Comparison of ENCODE assay signal across 10 mouse cellular contexts in the genomic region with DNA sequence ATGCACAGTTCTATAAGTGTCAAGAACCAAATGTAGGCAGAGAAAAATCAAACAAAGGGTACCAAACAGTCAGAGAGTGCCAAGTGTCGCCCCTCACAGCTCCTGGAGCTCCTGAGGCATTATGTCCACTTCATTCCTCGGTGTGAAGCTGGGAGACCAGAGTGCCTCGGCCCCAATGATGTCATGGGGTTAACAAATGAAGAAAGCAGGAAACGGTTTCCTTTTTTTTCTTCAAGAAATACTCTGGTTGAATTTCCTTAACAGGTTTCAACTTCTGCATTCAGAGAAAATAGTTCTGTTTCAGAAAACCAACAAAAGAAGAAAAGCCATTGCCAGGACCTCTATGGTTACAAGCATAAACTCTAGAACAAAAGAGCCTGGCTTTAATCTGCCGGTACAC. TPM values are rescaled to one million over a fixed set of nuclear protein-coding genes. Genes with fewer than 3 reads are reported as not detected.
A peak's percentile ranks its signal among the peaks of the same experiment; 100 is the strongest.
DNase-seq lines count a peak whose midpoint lies in the region; ATAC-seq lines count a peak whose summit lies in the region.
"Had no signal": no experiment of that assay in that cellular context is flagged by ENCODE, and none has a peak within 500 bp of the region (broad histone marks: within the 10 kb centered on the region; RNA-seq: fewer than 3 reads in every experiment).

No protein-coding gene starts in this region.

- no peak overlapping the region for H3K4me2 ChIP-seq in intestine, embryonic 16.5 days (ENCODE audit: low read depth, low read length)
- no peak overlapping the region for H3K4me2 ChIP-seq in intestine, embryonic 15.5 days (replicated peaks)
- H3K4me2 ChIP-seq in hindbrain, embryonic 14.5 days (replicated peaks), result no peak overlapping the region
- no peak overlapping the region for H3K4me2 ChIP-seq in midbrain, embryonic 16.5 days (ENCODE audit: low read length)

- H3K4me3 ChIP-seq in intestine, embryonic 16.5 days (ENCODE audit: low read length), result no peak overlapping the region
- no peak overlapping the region for H3K4me3 ChIP-seq in intestine, embryonic 15.5 days (replicated peaks)
- H3K4me3 ChIP-seq in embryonic facial prominence, embryonic 10.5 days, result no peak overlapping the region
- H3K4me3 ChIP-seq in hindbrain, embryonic 14.5 days (replicated peaks; ENCODE audit: low read length), result no peak overlapping the region
- H3K4me3 ChIP-seq in midbrain, embryonic 16.5 days (ENCODE audit: low read depth, low read length), result no peak overlapping the region
- H3K4me3 ChIP-seq: erythroblast, embryonic 14.5 days had no signal

- H3K27ac ChIP-seq in intestine, embryonic 16.5 days (ENCODE audit: low read length), result peak overlapping the region; percentile 25; the same call in 1 of the 2 replicates
- no peak overlapping the region for H3K27ac ChIP-seq in intestine, embryonic 15.5 days
- H3K27ac ChIP-seq in embryonic facial prominence, embryonic 10.5 days (replicated peaks), result peak overlapping the region; percentile 12; the same call in 1 of the 2 replicates
- peak overlapping the region; percentile 77 for H3K27ac ChIP-seq in hindbrain, embryonic 14.5 days
- H3K27ac ChIP-seq in midbrain, embryonic 16.5 days (ENCODE audit: low read length), result peak overlapping the region; percentile 51; the same call in 1 of the 2 replicates

- 53% methylated on average over 5 of the region's 5 CpGs for WGBS in intestine, embryonic 16.5 days
- WGBS in intestine, embryonic 15.5 days, result 53% methylated on average over 5 of the region's 5 CpGs
- WGBS in embryonic facial prominence, embryonic 10.5 days, result 64% methylated on average over 5 of the region's 5 CpGs
- WGBS in hindbrain, embryonic 14.5 days, result 40% methylated on average over 5 of the region's 5 CpGs
- 34% methylated on average over 5 of the region's 5 CpGs for WGBS in midbrain, embryonic 16.5 days

- H3K36me3 ChIP-seq in intestine, embryonic 16.5 days (ENCODE audit: control insufficient read depth, insufficient read depth, low read length), result no peaks in the 10 kb centered on the region
- H3K36me3 ChIP-seq in intestine, embryonic 15.5 days, result no peaks in the 10 kb centered on the region
- no peaks in the 10 kb centered on the region for H3K36me3 ChIP-seq in embryonic facial prominence, embryonic 10.5 days (replicated peaks)
- no peaks in the 10 kb centered on the region for H3K36me3 ChIP-seq in hindbrain, embryonic 14.5 days (replicated peaks; ENCODE audit: control insufficient read depth, insufficient read depth)
- H3K36me3 ChIP-seq in midbrain, embryonic 16.5 days (ENCODE audit: control insufficient read depth, insufficient read depth, low read length), result no peaks in the 10 kb centered on the region

- H3K9me3 ChIP-seq in intestine, embryonic 16.5 days (ENCODE audit: control insufficient read depth, low read length), result no peaks in the 10 kb centered on the region
- H3K9me3 ChIP-seq in intestine, embryonic 15.5 days, result no peaks in the 10 kb centered on the region
- no peaks in the 10 kb centered on the region for H3K9me3 ChIP-seq in embryonic facial prominence, embryonic 10.5 days
- no peaks in the 10 kb centered on the region for H3K9me3 ChIP-seq in hindbrain, embryonic 14.5 days (ENCODE audit: control insufficient read depth, low read length)
- H3K9me3 ChIP-seq in midbrain, embryonic 16.5 days (replicated peaks; ENCODE audit: control insufficient read depth, low read length, poor library complexity, severe bottlenecking), result no peaks in the 10 kb centered on the region

- H3K4me1 ChIP-seq in intestine, embryonic 16.5 days (ENCODE audit: control insufficient read depth, insufficient read depth, low read length), result peaks cover 13% of the 10 kb centered on the region
- peaks cover 7% of the 10 kb centered on the region for H3K4me1 ChIP-seq in intestine, embryonic 15.5 days (replicated peaks)
- H3K4me1 ChIP-seq in embryonic facial prominence, embryonic 10.5 days, result peaks cover 31% of the 10 kb centered on the region
- peaks cover 47% of the 10 kb centered on the region for H3K4me1 ChIP-seq in hindbrain, embryonic 14.5 days (replicated peaks; ENCODE audit: control insufficient read depth, insufficient read depth, low read length)
- H3K4me1 ChIP-seq in midbrain, embryonic 16.5 days (ENCODE audit: control insufficient read depth, insufficient read depth, low read length), result peaks cover 24% of the 10 kb centered on the region

- ATAC-seq in intestine, embryonic 16.5 days, result no peak
- ATAC-seq in intestine, embryonic 15.5 days, result no peak
- ATAC-seq in hindbrain, embryonic 14.5 days (ENCODE audit: low FRiP score), result peak; percentile 60; the same call in 1 of the 2 replicates
- no peak for ATAC-seq in midbrain, embryonic 16.5 days
- no peak for ATAC-seq in erythroid progenitor cell, adult 5-6 weeks (replicated peaks; ENCODE audit: low FRiP score, poor library complexity, severe bottlenecking)
- ATAC-seq in megakaryocyte-erythroid progenitor cell, adult 5-6 weeks (replicated peaks; ENCODE audit: low FRiP score, low TSS enrichment, poor library complexity, severe bottlenecking), result no peak

- no peaks in the 10 kb centered on the region for H3K27me3 ChIP-seq in intestine, embryonic 16.5 days (replicated peaks; ENCODE audit: control insufficient read depth, insufficient read depth, low read length)
- no peaks in the 10 kb centered on the region for H3K27me3 ChIP-seq in intestine, embryonic 15.5 days (replicated peaks)
- no peaks in the 10 kb centered on the region for H3K27me3 ChIP-seq in embryonic facial prominence, embryonic 10.5 days (replicated peaks; ENCODE audit: low read depth, poor library complexity, severe bottlenecking)
- H3K27me3 ChIP-seq in hindbrain, embryonic 14.5 days (ENCODE audit: control insufficient read depth, insufficient read depth, low read length), result no peaks in the 10 kb centered on the region
- no peaks in the 10 kb centered on the region for H3K27me3 ChIP-seq in midbrain, embryonic 16.5 days (ENCODE audit: control insufficient read depth, insufficient read depth, low read depth, low read length)

- no peak overlapping the region for H3K9ac ChIP-seq in intestine, embryonic 16.5 days (ENCODE audit: low read depth, low read length)
- H3K9ac ChIP-seq in intestine, embryonic 15.5 days, result no peak overlapping the region
- no peak overlapping the region for H3K9ac ChIP-seq in hindbrain, embryonic 14.5 days
- H3K9ac ChIP-seq in midbrain, embryonic 16.5 days (ENCODE audit: low read depth, low read length), result no peak overlapping the region

- DNase-seq in embryonic facial prominence, embryonic 10.5 days (ENCODE audit: low spot score), result no peak
- no peak for DNase-seq in hindbrain, embryonic 14.5 days (ENCODE audit: low spot score)
- no peak for DNase-seq in kidney, adult 18-20 months
- DNase-seq: kidney, adult 11 months had no signal

RNA-seq across cellular contexts. Expression of gene Crtc3, which starts 36.4 kb away (rescaled TPM):
- polyA plus RNA-seq in intestine, embryonic 16.5 days (2015; fragmentation: Nextera tagmentation; extraction: Ambion mirVana), result 9.6 and 11.8 TPM in 2 replicates
- polyA plus RNA-seq in intestine, embryonic 15.5 days (2015; fragmentation: Nextera tagmentation; extraction: Ambion mirVana), result 15.5 and 15.8 TPM in 2 replicates
- 9.0 and 11.2 TPM in 2 replicates for polyA plus RNA-seq in embryonic facial prominence, embryonic 10.5 days (2016; fragmentation: Nextera tagmentation; extraction: Ambion mirVana)
- polyA plus RNA-seq in hindbrain, embryonic 14.5 days (2014; fragmentation: Nextera tagmentation; extraction: Ambion mirVana), result 14.4 and 16.8 TPM in 2 replicates
- polyA plus RNA-seq in midbrain, embryonic 16.5 days (2015; fragmentation: Nextera tagmentation; extraction: Ambion mirVana), result 12.7 and 13.7 TPM in 2 replicates
- total RNA-seq in erythroid progenitor cell, adult 5-6 weeks (2015; ENCODE audit: low replicate concordance), result 6.8 and 23.9 TPM in 2 replicates
- 2.2 and 2.4 TPM in 2 replicates for total RNA-seq in erythroid progenitor cell, adult 5-6 weeks (2017; ENCODE audit: low replicate concordance)
- 29.1 and 29.3 TPM in 2 replicates for total RNA-seq in megakaryocyte-erythroid progenitor cell, adult 5-6 weeks (2014; fragmentation: Nextera tagmentation)
- total RNA-seq in megakaryocyte-erythroid progenitor cell, adult 5-6 weeks (2017), result 8.2 and 14.8 TPM in 2 replicates
